Mouse (Mus musculus) stomach, embryonic 16.5 days (tissue): ENCODE data around the gene Nlgn3. TPM values are rescaled to one million over a fixed set of nuclear protein-coding genes. Genes with fewer than 3 reads are reported as not detected.

Source experiments
- ATAC-seq: fragments of 200-750 bp; cut with Nextera tagmentation; 2 replicates; pipeline ENCODE4 v1.8.0; 2017; ENCODE audit warnings: moderate number of reproducible peaks, moderate TSS enrichment; ENCODE audit not compliant: insufficient read depth, low FRiP score
- H3K27ac ChIP-seq: fragments of 300-500 bp; sonication (generic); 2 replicates; pipeline ENCODE4 v1.5.1; 2014; ENCODE audit warnings: low read length
- H3K27me3 ChIP-seq: fragments of 300-500 bp; sonication (generic); 2 replicates; pipeline ENCODE4 v1.6.1; 2014; ENCODE audit warnings: low read length, control low read depth, mixed read lengths; ENCODE audit not compliant: control insufficient read depth, insufficient read depth
- H3K36me3 ChIP-seq: fragments of 300-500 bp; sonication (generic); 2 replicates; pipeline ENCODE4 v1.6.1; 2014; ENCODE audit warnings: low read length; ENCODE audit not compliant: control insufficient read depth, insufficient read depth
- H3K4me1 ChIP-seq: fragments of 300-500 bp; sonication (generic); 2 replicates; pipeline ENCODE4 v1.6.1; 2014; ENCODE audit warnings: low read length, control low read depth, mixed read lengths; ENCODE audit not compliant: control insufficient read depth, insufficient read depth
- H3K4me2 ChIP-seq: fragments of 300-500 bp; sonication (generic); 2 replicates; pipeline ENCODE4 v1.6.1; 2014; ENCODE audit warnings: low read depth, low read length, mixed read lengths
- H3K4me3 ChIP-seq: fragments of 300-500 bp; sonication (generic); replicated peaks from 2 replicates; pipeline ENCODE4 v1.5.1; 2014; ENCODE audit warnings: mild to moderate bottlenecking, low read length
- H3K9ac ChIP-seq: fragments of 300-500 bp; sonication (generic); 2 replicates; pipeline ENCODE4 v1.6.1; 2014; ENCODE audit warnings: low read length
- H3K9me3 ChIP-seq: fragments of 300-500 bp; sonication (generic); replicated peaks from 2 replicates; pipeline ENCODE4 v1.6.1; 2016; ENCODE audit warnings: low read length, control low read depth; ENCODE audit not compliant: control insufficient read depth
- WGBS: fragments of 180-500 bp; shearing (Covaris S2); extraction: QIAGEN DNeasy Blood & Tissue Kit; methylation state at CpG from one replicate; pipeline ENCODE4 v1.1.7; 2014; 5-methylcytosine and 5-hydroxymethylcytosine counted together
- polyA plus RNA-seq: library from polyadenylated mRNA; unstranded; fragments of >200 nt; fragmentation: Nextera tagmentation; extraction: Ambion mirVana; gene quantifications from 2 replicates; pipeline ENCODE4 v1.2.1, GENCODE M21; 2015

The Nlgn3 gene
- polyA plus RNA-seq, 1 experiment from 2014 or later: 7.3 TPM

- Histone ChIP-seq H3K36me3 (no peaks in the 10 kb centered on the region), H3K9me3 (no peaks in the 10 kb centered on the region), H3K9ac (no peak overlapping the region), H3K4me3 (no peak overlapping the region), H3K27ac (no peak overlapping the region), H3K27me3 (no peaks in the 10 kb centered on the region; the same call in 1 of the 2 replicates), H3K4me2 (no peak overlapping the region), H3K4me1 (no peaks in the 10 kb centered on the region)
- no peak for ATAC-seq
- WGBS: 89% methylated on average over 10 of the region's 10 CpGs
Measured at GRCm38 (mm10) chrX:101290111-101290510, 8.9 kb upstream of the Nlgn3 start.

GRCm38 (mm10) chrX:101299473-101300426, 782 bp downstream of the Nlgn3 start:
- peak overlapping the region; percentile 57 for H3K9ac ChIP-seq
- 25% methylated on average over 13 of the region's 13 CpGs for WGBS
- ATAC-seq: peak; percentile 35; the same call in 1 of the 2 replicates

GRCm38 (mm10) chrX:101300427-101301030, 1.6 kb downstream of the Nlgn3 start:
- Histone ChIP-seq H3K9me3 (no peaks in the 10 kb centered on the region), H3K27me3 (no peaks in the 10 kb centered on the region), H3K4me3 (peak overlapping the region; percentile 44), H3K36me3 (no peaks in the 10 kb centered on the region), H3K9ac (peak overlapping the region; percentile 50; the same call in 1 of the 2 replicates), H3K27ac (no peak overlapping the region), H3K4me2 (peak overlapping the region; percentile 47), H3K4me1 (no peaks in the 10 kb centered on the region)
- 36% methylated on average over 13 of the region's 13 CpGs for WGBS
- no peak for ATAC-seq

More at GRCm38 (mm10) chrX:101299473-101300426, 782 bp downstream of the Nlgn3 start:
- no peaks in the 10 kb centered on the region for H3K4me1 ChIP-seq
- H3K27me3 ChIP-seq: no peaks in the 10 kb centered on the region
- H3K9me3 ChIP-seq: no peaks in the 10 kb centered on the region
- H3K4me3 ChIP-seq: peak overlapping the region; percentile 44
- no peaks in the 10 kb centered on the region for H3K36me3 ChIP-seq
- H3K4me2 ChIP-seq: peak overlapping the region; percentile 47
- H3K27ac ChIP-seq: no peak overlapping the region

GRCm38 (mm10) chrX:101301654-101302053, 2.7 kb downstream of the Nlgn3 start:
- ATAC-seq: no peak
- Histone ChIP-seq H3K36me3 (no peaks in the 10 kb centered on the region), H3K27me3 (no peaks in the 10 kb centered on the region), H3K4me1 (no peaks in the 10 kb centered on the region), H3K4me3 (no peak overlapping the region), H3K27ac (no peak overlapping the region), H3K9me3 (no peaks in the 10 kb centered on the region), H3K4me2 (no peak overlapping the region), H3K9ac (no peak overlapping the region)
- 73% methylated on average over 9 of the region's 9 CpGs for WGBS

GRCm38 (mm10) chrX:101304646-101305045, 5.7 kb downstream of the Nlgn3 start:
- WGBS: 76% methylated on average over 2 of the region's 2 CpGs

GRCm38 (mm10) chrX:101309299-101309698, 10.3 kb downstream of the Nlgn3 start:
- Histone ChIP-seq H3K27ac (no peak overlapping the region), H3K9me3 (no peaks in the 10 kb centered on the region), H3K4me3 (no peak overlapping the region), H3K4me1 (no peaks in the 10 kb centered on the region), H3K27me3 (peaks cover 1% of the 10 kb centered on the region), H3K4me2 (no peak overlapping the region), H3K9ac (no peak overlapping the region), H3K36me3 (no peaks in the 10 kb centered on the region)
- ATAC-seq: no peak
- 83% methylated on average over 5 of the region's 5 CpGs for WGBS

More at GRCm38 (mm10) chrX:101304646-101305045, 5.7 kb downstream of the Nlgn3 start:
- no peak overlapping the region for H3K4me3 ChIP-seq
- no peaks in the 10 kb centered on the region for H3K9me3 ChIP-seq
- ATAC-seq: no peak
- no peak overlapping the region for H3K27ac ChIP-seq
- no peaks in the 10 kb centered on the region for H3K4me1 ChIP-seq
- no peak overlapping the region for H3K4me2 ChIP-seq
- H3K9ac ChIP-seq: no peak overlapping the region
- H3K27me3 ChIP-seq: no peaks in the 10 kb centered on the region; the same call in 1 of the 2 replicates
- no peaks in the 10 kb centered on the region for H3K36me3 ChIP-seq

- Histone ChIP-seq H3K36me3 (no peaks in the 10 kb centered on the region), H3K27ac (no peak overlapping the region), H3K9me3 (no peaks in the 10 kb centered on the region), H3K4me1 (no peaks in the 10 kb centered on the region), H3K27me3 (peaks cover 6% of the 10 kb centered on the region), H3K9ac (no peak overlapping the region), H3K4me2 (no peak overlapping the region), H3K4me3 (no peak overlapping the region)
- ATAC-seq: no peak
- WGBS: 42% methylated on average over 6 of the region's 6 CpGs
Measured at GRCm38 (mm10) chrX:101313625-101314359, 14.8 kb downstream of the Nlgn3 start.

GRCm38 (mm10) chrX:101319775-101320174, 20.8 kb downstream of the Nlgn3 start:
- Histone ChIP-seq H3K9ac (no peak overlapping the region), H3K9me3 (no peaks in the 10 kb centered on the region), H3K27me3 (no peaks in the 10 kb centered on the region; the same call in 1 of the 2 replicates), H3K4me2 (no peak overlapping the region), H3K36me3 (no peaks in the 10 kb centered on the region), H3K27ac (no peak overlapping the region), H3K4me3 (no peak overlapping the region), H3K4me1 (no peaks in the 10 kb centered on the region)
- no peak for ATAC-seq
- WGBS: 89% methylated on average over 12 of the region's 12 CpGs
